Mouse (Mus musculus) limb, embryonic 10.5 days (tissue): Measurements from ENCODE around the gene Ubr1. TPM values are rescaled to one million over a fixed set of nuclear protein-coding genes. Genes with fewer than 3 reads are reported as not detected.
A peak's percentile ranks its signal among the peaks of the same experiment; 100 is the strongest.

Source experiments
- DNase-seq: peaks from one replicate; pipeline ENCODE4 v3.0.0-alpha.2; 2017; ENCODE audit warnings: low spot score
- H3K27ac ChIP-seq: fragments of 300-500 bp; sonication (generic); 2 replicates; pipeline ENCODE4 v1.5.1; 2016; ENCODE audit warnings: mild to moderate bottlenecking
- H3K27me3 ChIP-seq: fragments of 300-500 bp; sonication (generic); 2 replicates; pipeline ENCODE4 v1.6.1; 2016; ENCODE audit warnings: low read depth, mild to moderate bottlenecking; ENCODE audit not compliant: poor library complexity, severe bottlenecking
- H3K36me3 ChIP-seq: fragments of 300-500 bp; sonication (generic); 2 replicates; pipeline ENCODE4 v1.6.1; 2016; ENCODE audit warnings: mild to moderate bottlenecking, moderate library complexity
- H3K4me1 ChIP-seq: fragments of 300-500 bp; sonication (generic); 2 replicates; pipeline ENCODE4 v1.6.1; 2016
- H3K4me3 ChIP-seq: fragments of 300-500 bp; sonication (generic); 2 replicates; pipeline ENCODE4 v1.5.1; 2016; ENCODE audit warnings: mild to moderate bottlenecking, moderate library complexity
- H3K9me3 ChIP-seq: fragments of 300-500 bp; sonication (generic); replicated peaks from 2 replicates; pipeline ENCODE4 v1.6.1; 2016; ENCODE audit warnings: mild to moderate bottlenecking
- WGBS: fragments of 180-500 bp; shearing (Covaris S2); methylation state at CpG from one replicate; pipeline ENCODE4 v1.1.7; 2016; 5-methylcytosine and 5-hydroxymethylcytosine counted together
- polyA plus RNA-seq: library from polyadenylated mRNA; unstranded; fragments of >200 nt; fragmentation: Nextera tagmentation; extraction: Ambion mirVana; gene quantifications from 2 replicates; pipeline ENCODE4 v1.2.1, GENCODE M21; 2016

The Ubr1 gene
- polyA plus RNA-seq, 1 experiment from 2014 or later = 31.7 TPM

DNA sequence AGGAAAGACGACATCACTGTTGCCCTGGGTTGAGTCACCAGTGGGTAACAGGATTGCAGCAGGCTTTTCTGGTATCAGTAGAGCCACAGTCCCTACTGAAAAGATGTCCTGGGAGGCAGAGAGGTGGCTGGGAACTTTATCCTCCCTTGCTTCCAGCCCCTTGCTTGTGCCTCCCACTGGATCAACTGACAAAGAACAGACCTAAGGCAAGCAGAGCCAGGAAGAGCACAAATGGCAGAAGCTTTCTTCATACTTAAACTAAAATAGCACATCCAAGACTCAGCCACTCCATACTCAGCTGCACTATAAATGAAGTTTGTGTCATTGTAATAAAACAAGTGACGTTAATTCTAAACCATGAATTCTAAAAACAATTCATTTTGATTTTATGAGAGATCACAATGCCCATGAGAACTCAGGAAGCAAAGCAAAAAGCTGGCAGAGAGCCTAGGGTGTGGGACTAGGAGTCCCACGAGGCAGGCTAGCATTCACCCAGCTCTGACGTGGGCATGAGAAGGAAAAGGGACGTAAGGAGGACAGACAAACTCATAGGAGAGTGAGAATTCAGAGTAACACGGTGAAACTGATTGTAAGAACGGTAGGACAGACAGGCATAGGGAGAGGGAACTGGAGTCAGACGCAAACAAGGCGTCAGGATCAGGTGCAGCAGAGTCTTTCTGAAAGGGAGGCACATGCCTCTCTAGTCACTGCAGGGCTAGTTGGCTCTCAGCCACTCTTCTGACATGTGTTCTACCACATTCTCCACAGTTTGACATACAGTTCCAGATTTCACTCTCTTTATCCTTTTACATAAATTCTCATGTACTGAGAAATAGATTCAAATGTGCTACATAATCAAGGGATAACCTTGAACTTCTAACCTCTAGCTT lies 98.8 kb downstream of the Ubr1 start:
- DNase-seq = no peak
- 92% methylated on average over 9 of the region's 9 CpGs for WGBS

DNA sequence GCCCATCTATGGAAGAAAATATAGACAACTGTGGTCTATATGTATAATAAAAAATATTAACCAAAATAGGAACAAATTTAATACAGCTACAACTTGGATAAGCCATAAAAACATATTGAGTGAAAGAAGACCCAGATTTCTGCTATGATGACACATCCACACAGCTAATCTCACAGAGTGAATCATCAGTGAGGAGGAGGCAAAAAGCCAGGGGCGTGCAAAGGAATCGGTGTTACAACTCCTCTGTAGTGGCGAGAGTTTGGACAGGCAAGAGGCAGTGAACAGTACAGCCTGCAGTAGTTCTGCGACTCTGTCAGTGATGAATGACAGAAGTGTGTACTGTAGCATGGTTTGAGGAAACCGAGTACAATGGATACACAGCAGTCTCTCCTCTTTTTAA lies 103.2 kb downstream of the Ubr1 start:
- Histone ChIP-seq H3K4me3 (no peak overlapping the region), H3K27ac (no peak overlapping the region), H3K27me3 (no peaks in the 10 kb centered on the region), H3K9me3 (no peaks in the 10 kb centered on the region), H3K4me1 (no peaks in the 10 kb centered on the region), H3K36me3 (peaks cover 91% of the 10 kb centered on the region)
- 97% methylated on average over 5 of the region's 5 CpGs for WGBS
- no peak for DNase-seq

More for the DNA sequence above, 98.8 kb downstream of the Ubr1 start:
- Histone ChIP-seq H3K4me1 (no peaks in the 10 kb centered on the region), H3K27me3 (no peaks in the 10 kb centered on the region), H3K36me3 (peaks cover 83% of the 10 kb centered on the region), H3K4me3 (no peak overlapping the region), H3K9me3 (no peaks in the 10 kb centered on the region), H3K27ac (no peak overlapping the region)

DNA sequence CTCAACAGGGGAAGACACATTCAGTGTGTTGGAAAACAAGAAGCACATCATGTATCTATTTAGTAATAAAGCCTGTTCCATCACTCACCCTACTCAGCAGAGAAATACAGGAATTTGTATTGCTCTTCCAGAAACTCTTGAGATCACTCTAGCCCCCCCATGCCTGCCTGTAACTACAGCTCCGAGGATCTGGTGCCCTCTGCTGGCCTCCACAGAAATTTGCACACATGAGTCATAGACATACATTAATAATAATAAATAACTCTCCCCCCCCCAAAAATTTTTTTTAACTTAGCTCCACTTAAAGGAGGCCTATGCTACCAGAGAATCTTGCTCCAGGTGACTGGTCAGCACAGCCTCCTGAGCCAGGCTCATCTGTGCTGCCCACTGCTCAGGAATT lies 104.0 kb downstream of the Ubr1 start:
- H3K4me3 ChIP-seq = no peak overlapping the region
- no peaks in the 10 kb centered on the region for H3K27me3 ChIP-seq
- no peaks in the 10 kb centered on the region for H3K4me1 ChIP-seq
- WGBS = 31% methylated on average over 1 of the region's 1 CpGs
- H3K9me3 ChIP-seq = no peaks in the 10 kb centered on the region
- H3K27ac ChIP-seq = no peak overlapping the region
- H3K36me3 ChIP-seq = peaks cover 91% of the 10 kb centered on the region
- DNase-seq = peak; percentile 51

DNA sequence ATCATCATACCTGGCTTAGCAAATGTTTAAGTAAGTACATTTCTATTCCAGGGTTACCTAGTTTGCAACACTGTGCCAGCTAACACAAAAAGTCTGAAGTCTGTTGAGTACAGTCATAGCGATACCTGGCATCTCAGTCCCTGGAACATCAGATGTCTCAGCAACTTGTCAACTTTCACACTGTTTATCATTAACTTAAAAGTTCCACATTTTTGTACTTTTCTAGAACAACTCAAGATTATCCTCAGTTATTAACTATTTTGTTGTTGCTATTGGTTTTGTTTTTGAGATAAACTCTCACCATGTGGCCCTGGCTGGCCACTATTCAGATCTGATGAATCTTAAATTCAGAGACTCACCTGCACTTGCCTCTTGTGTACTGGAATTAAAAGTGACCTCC lies 107.1 kb downstream of the Ubr1 start:
- peaks cover 82% of the 10 kb centered on the region for H3K36me3 ChIP-seq
- H3K9me3 ChIP-seq = no peaks in the 10 kb centered on the region
- no peak overlapping the region for H3K27ac ChIP-seq
- no peaks in the 10 kb centered on the region for H3K27me3 ChIP-seq
- no peaks in the 10 kb centered on the region for H3K4me1 ChIP-seq
- no peak for DNase-seq
- 89% methylated on average over 1 of the region's 1 CpGs for WGBS
- no peak overlapping the region for H3K4me3 ChIP-seq

DNA sequence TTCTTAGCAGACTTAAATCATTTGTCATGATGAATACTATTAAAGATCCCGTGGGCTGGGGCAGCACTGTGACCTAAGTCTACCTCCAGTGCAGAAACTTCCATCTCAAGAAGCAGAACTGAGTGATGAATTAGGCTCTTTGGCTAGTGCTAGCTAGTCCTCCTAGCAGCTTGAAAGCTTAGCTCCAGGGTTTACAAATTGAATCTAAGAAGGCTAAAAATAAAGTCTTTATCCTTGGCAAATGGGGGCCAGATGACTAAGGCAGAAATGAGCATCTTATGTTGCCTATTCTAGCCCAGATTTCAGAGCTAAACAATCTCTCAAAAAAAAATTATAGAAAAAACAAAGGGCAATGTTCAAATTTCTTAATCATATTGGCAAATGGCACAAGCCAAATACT lies 109.8 kb downstream of the Ubr1 start:
- no peak for DNase-seq
- Histone ChIP-seq H3K4me1 (no peaks in the 10 kb centered on the region), H3K4me3 (no peak overlapping the region), H3K9me3 (no peaks in the 10 kb centered on the region), H3K27ac (no peak overlapping the region), H3K27me3 (no peaks in the 10 kb centered on the region), H3K36me3 (peaks cover 58% of the 10 kb centered on the region)
- WGBS = 90% methylated on average over 1 of the region's 1 CpGs

GRCm38 (mm10) chr2:120858131-120858530 lies 112.4 kb downstream of the Ubr1 start:
- H3K4me1 ChIP-seq = no peaks in the 10 kb centered on the region
- H3K27ac ChIP-seq = no peak overlapping the region
- H3K27me3 ChIP-seq = no peaks in the 10 kb centered on the region
- 89% methylated on average over 3 of the region's 3 CpGs for WGBS
- no peak overlapping the region for H3K4me3 ChIP-seq
- DNase-seq = no peak
- no peaks in the 10 kb centered on the region for H3K9me3 ChIP-seq
- peaks cover 33% of the 10 kb centered on the region for H3K36me3 ChIP-seq

GRCm38 (mm10) chr2:120853151-120853550 lies 117.4 kb downstream of the Ubr1 start:
- Histone ChIP-seq H3K4me1 (peaks cover 11% of the 10 kb centered on the region; the same call in 1 of the 2 replicates), H3K9me3 (no peaks in the 10 kb centered on the region), H3K36me3 (no peaks in the 10 kb centered on the region), H3K4me3 (no peak overlapping the region), H3K27ac (no peak overlapping the region), H3K27me3 (no peaks in the 10 kb centered on the region)
- 72% methylated on average over 3 of the region's 3 CpGs for WGBS
- DNase-seq = no peak

GRCm38 (mm10) chr2:120852626-120853025 lies 117.9 kb downstream of the Ubr1 start:
- 21% methylated on average over 1 of the region's 1 CpGs for WGBS
- H3K36me3 ChIP-seq = no peaks in the 10 kb centered on the region
- no peak overlapping the region for H3K27ac ChIP-seq
- H3K4me1 ChIP-seq = peaks cover 15% of the 10 kb centered on the region
- no peak overlapping the region for H3K4me3 ChIP-seq
- no peaks in the 10 kb centered on the region for H3K9me3 ChIP-seq
- DNase-seq = no peak
- H3K27me3 ChIP-seq = no peaks in the 10 kb centered on the region

DNA sequence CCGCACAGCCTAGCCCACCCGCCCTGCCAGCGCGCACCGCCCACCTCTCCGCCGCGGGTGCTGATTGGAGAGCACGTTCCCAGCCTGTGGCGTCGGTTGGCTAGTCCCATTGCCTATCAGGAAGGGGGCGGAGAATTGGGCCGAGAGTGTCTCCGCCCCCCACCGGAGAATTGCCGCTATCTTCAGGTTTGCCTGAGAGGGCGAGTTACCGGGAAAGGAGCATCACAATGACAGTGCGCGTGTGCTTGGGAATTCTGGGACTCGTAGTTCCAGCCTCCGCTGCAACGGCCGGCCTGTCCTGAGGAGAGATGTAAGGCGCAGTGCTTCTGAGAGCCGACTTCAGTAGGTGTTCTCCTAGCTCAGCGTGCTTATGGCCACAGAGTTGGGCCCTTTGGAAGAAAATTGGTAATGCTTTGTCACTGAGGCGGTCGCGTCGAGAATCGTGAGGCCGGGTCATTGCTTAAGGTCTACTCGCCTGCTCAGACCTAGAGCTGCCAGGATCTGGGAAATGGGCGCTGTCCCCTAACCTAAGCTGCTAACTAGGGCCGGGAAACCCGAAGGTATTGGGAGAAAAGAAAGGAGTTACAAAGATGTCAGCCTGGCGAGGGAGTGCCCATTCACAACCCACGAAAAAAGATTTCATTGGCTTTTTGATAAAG lies 120.0 kb downstream of the Ubr1 start, which contains the start of gene Ttbk2:
TSS of gene Ttbk2 (minus strand) at position 181 of the 659 bp plus-strand sequence.
- Histone ChIP-seq H3K4me3 (peak within 1 kb of the TSS; percentile 93), H3K9me3 (no peaks in the 10 kb centered on the region), H3K4me1 (peaks cover 15% of the 10 kb centered on the region), H3K27me3 (no peaks in the 10 kb centered on the region), H3K27ac (peak within 1 kb of the TSS; percentile 90), H3K36me3 (no peaks in the 10 kb centered on the region)
- peak; percentile 96 for DNase-seq
- whole genome bisulfite sequencing = under 1% methylated on average over 39 of the region's 39 CpGs

- Histone ChIP-seq H3K9me3 (no peaks in the 10 kb centered on the region), H3K27me3 (no peaks in the 10 kb centered on the region), H3K4me3 (peak within 1 kb of the TSS; percentile 93), H3K4me1 (peaks cover 15% of the 10 kb centered on the region), H3K27ac (peak within 1 kb of the TSS; percentile 90), H3K36me3 (no peaks in the 10 kb centered on the region)
- under 1% methylated on average over 66 of the region's 71 CpGs for WGBS
- peak; percentile 73 for DNase-seq
Measured at GRCm38 (mm10) chr2:120849449-120850423, 120.8 kb downstream of the Ubr1 start, which contains the start of gene Cdan1. Gene Cdan1 (minus strand): TSS chr2:120850128.

GRCm38 (mm10) chr2:120845280-120845679 lies 125.2 kb downstream of the Ubr1 start:
- peaks cover 11% of the 10 kb centered on the region for H3K4me1 ChIP-seq
- no peaks in the 10 kb centered on the region for H3K27me3 ChIP-seq
- DNase-seq = no peak
- 98% methylated on average over 1 of the region's 1 CpGs for WGBS
- no peak overlapping the region for H3K27ac ChIP-seq
- H3K36me3 ChIP-seq = no peaks in the 10 kb centered on the region
- H3K9me3 ChIP-seq = no peaks in the 10 kb centered on the region
- no peak overlapping the region for H3K4me3 ChIP-seq

- no peaks in the 10 kb centered on the region for H3K27me3 ChIP-seq
Measured at GRCm38 (mm10) chr2:120843990-120844389, 126.5 kb downstream of the Ubr1 start.

More at GRCm38 (mm10) chr2:120843990-120844389, 126.5 kb downstream of the Ubr1 start:
- Histone ChIP-seq H3K36me3 (no peaks in the 10 kb centered on the region), H3K4me1 (peaks cover 4% of the 10 kb centered on the region; the same call in 1 of the 2 replicates), H3K27ac (no peak overlapping the region), H3K4me3 (no peak overlapping the region), H3K9me3 (no peaks in the 10 kb centered on the region)
- DNase-seq = no peak
- 85% methylated on average over 4 of the region's 4 CpGs for WGBS
